Mouse (Mus musculus): ENCODE measurements at regions not wholly inside any gene's neighbourhood (a gene's known extent, or its start where the extent isn't known, plus 50 kb on each side); places are given as distances from the start of the nearest gene placed in this dataset.

DNA sequence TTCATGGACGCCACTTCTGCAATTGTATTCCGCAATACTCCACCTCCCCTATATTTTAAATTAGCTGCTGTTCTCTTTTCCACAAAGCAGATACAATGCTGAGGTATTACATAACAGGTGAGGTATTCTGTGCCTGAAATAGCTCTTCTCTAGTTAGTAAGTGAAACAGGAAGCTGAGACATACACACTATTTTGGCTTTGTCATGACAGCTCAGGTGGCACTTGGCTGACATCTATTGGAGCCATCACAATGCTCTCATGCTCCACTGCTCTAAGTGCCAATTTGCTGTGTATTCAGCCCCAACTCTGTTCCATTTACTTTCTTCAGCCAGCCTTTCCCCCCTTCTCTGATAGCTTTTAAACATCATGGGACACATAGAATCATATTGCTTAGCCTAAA is 743.7 kb upstream of the Car10 start:
- no peak for TF ChIP-seq POLR2A (IDR thresholded peaks at IDR 0.05; ENCODE audit: borderline replicate concordance, insufficient read depth, low read length)
- 0 out of 2 replicates have a peak, but pooled peaks have one; percentile 4 for TF ChIP-seq CTCF (IDR thresholded peaks at IDR 0.05; ENCODE audit: borderline replicate concordance, insufficient read depth, low read depth, low read length)
- peak; percentile 5 to 53 for DNase-seq

DNA sequence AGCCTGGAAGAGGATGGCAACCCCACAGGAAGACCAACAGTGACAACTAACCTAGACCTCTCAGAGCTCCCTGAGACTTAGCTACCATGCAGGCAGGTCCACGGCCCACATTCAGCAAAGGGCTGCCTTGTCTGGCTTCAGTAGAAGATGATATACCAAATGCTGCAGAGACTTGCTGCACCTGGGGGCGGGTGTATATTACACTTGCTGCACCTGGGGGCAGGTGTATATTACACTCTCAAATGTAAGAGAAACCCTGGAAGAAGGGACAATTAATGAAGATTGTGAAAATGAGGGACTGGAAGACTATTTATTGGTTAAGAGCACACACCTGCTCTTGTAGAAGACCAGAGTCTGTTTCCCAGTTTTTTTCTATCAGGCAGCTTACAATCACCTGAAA is 759.2 kb upstream of the Kif2b start:
- H3K27me3 ChIP-seq (ENCODE audit: control insufficient read depth, insufficient read depth, low read length): no peaks in the 10 kb centered on the region
- H3K4me3 ChIP-seq (replicated peaks; ENCODE audit: insufficient read depth, low read depth, low read length): no peak overlapping the region
- no peak for DNase-seq
- no peak overlapping the region for H3K27ac ChIP-seq (ENCODE audit: insufficient read depth, low read length)
- H3K4me1 ChIP-seq (ENCODE audit: control insufficient read depth, insufficient read depth, low read length): no peaks in the 10 kb centered on the region
- TF ChIP-seq POLR2A (IDR thresholded peaks at IDR 0.05; ENCODE audit: borderline replicate concordance, insufficient read depth, low read length) (no peak), CTCF (IDR thresholded peaks at IDR 0.05; ENCODE audit: borderline replicate concordance, insufficient read depth, low read depth, low read length) (no peak)
- 96% methylated on average over 2 of the region's 2 CpGs for WGBS

More for the DNA sequence above, 743.7 kb upstream of the Car10 start:
- Histone ChIP-seq H3K27ac (ENCODE audit: insufficient read depth, low read length) (no peak overlapping the region), H3K4me1 (ENCODE audit: control insufficient read depth, insufficient read depth, low read length) (no peaks in the 10 kb centered on the region; the same call in 1 of the 2 replicates), H3K27me3 (ENCODE audit: control insufficient read depth, insufficient read depth, low read length) (no peaks in the 10 kb centered on the region), H3K4me3 (replicated peaks; ENCODE audit: insufficient read depth, low read depth, low read length) (no peak overlapping the region)
- 75% methylated on average over 2 of the region's 2 CpGs for WGBS

DNA sequence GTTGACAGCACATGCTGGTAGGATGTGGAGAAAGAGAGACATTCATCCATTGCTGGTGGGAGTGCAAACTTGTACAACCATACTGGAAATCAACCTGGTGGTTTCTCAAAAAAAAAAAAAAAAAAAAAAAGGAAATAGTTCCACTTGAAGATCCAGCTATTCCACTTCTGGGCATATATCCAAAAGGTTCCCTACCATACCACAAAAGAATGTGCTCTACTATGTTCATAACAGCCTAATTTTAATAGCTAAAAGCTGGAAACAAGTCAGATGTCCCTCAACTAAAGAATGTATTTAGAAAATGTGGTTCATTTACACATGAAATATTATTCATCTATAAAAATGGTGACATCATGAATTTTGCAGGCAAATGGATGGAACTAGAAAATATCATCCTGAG is 757.9 kb upstream of the Kif2b start:
- Histone ChIP-seq H3K27me3 (ENCODE audit: control insufficient read depth, insufficient read depth, low read length) (no peaks in the 10 kb centered on the region), H3K27ac (ENCODE audit: insufficient read depth, low read length) (no peak overlapping the region), H3K4me1 (ENCODE audit: control insufficient read depth, insufficient read depth, low read length) (no peaks in the 10 kb centered on the region), H3K4me3 (replicated peaks; ENCODE audit: insufficient read depth, low read depth, low read length) (no peak overlapping the region)
- DNase-seq: no peak
- TF ChIP-seq POLR2A (IDR thresholded peaks at IDR 0.05; ENCODE audit: borderline replicate concordance, insufficient read depth, low read length) (no peak), CTCF (IDR thresholded peaks at IDR 0.05; ENCODE audit: borderline replicate concordance, insufficient read depth, low read depth, low read length) (no peak)

DNA sequence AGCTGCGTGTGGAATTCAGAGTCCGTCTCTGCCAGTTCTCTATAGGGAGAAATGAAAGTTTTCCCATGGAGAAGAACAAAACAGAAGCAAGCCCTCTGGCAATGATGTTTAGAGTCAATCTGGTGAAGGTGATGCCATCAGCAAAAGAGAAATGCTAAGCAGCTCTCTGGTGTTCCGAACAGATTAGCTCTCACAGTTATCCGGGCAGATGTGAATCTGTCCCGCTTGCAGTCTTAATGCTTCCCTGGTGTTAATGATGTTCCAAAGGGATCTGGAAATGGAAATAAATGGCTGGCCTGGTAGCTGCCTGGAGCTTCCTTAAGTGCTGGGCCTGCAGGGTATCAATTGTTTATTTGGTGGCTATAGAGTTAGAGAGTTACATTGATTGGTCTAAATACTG is 725.7 kb upstream of the Kif2b start:
- no peak overlapping the region for H3K4me3 ChIP-seq (replicated peaks; ENCODE audit: insufficient read depth, low read depth, low read length)
- H3K27me3 ChIP-seq (ENCODE audit: control insufficient read depth, insufficient read depth, low read length): no peaks in the 10 kb centered on the region
- H3K4me1 ChIP-seq (ENCODE audit: control insufficient read depth, insufficient read depth, low read length): no peaks in the 10 kb centered on the region
- 75% methylated on average over 5 of the region's 5 CpGs for WGBS
- DNase-seq: no peak
- TF ChIP-seq CTCF (IDR thresholded peaks at IDR 0.05; ENCODE audit: borderline replicate concordance, insufficient read depth, low read depth, low read length) (no peak), POLR2A (IDR thresholded peaks at IDR 0.05; ENCODE audit: borderline replicate concordance, insufficient read depth, low read length) (no peak)
- H3K27ac ChIP-seq (ENCODE audit: insufficient read depth, low read length): no peak overlapping the region
